Mouse (Mus musculus) left cerebral cortex, postnatal 14 days (tissue): ENCODE results near the gene Mypn. TPM values are rescaled to one million over a fixed set of nuclear protein-coding genes. Genes with fewer than 3 reads are reported as not detected.

Source experiments
- DNase-seq, 2 experiments: peaks; one replicate each; pipeline ENCODE4 v3.0.0; 2021 to 2022; ENCODE audit warnings: low spot score in 2 of 2, mixed read lengths in 1 of 2
- intact Hi-C: fragments of 180-260 bp; cut with DNase I; formaldehyde crosslinking; loops from one replicate; pipeline ENCODE4 v1.15.1; 2025
- total RNA-seq, 2 experiments: library from RNA; stranded (reverse); gene quantifications; 2 replicates each; pipeline ENCODE4 v1.2.3; 2021

Mypn gene
- total RNA-seq, 2 experiments from 2014 or later = 4.9 to 5.0 TPM

- no peak for DNase-seq
Measured at GRCm38 (mm10) chr10:63161240-63161639, 42.5 kb downstream of the Mypn start.

DNA sequence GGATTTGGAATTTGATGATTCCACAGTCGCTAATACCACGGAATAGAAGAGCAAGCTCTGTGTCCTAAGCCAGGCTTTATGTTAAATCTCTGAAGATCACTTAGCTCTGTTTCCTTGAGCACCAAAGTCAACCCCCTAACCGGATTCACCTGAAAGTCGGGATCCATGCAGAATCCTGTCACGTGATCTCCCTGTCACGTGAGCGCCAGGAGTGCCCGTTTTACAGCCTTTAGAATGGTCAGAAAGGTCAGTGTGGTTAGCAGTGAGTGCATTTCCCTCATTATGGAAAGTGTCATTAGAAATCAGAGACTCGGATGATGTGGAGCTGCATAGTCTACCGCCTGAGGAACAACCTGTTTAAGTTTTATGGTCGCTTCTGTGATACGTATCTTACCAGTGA lies 43.1 kb downstream of the Mypn start:
- intact Hi-C loops = no loop called here

More at GRCm38 (mm10) chr10:63161240-63161639, 42.5 kb downstream of the Mypn start:
- intact Hi-C loops = no loop called here

GRCm38 (mm10) chr10:63158191-63158590 lies 45.6 kb downstream of the Mypn start:
- intact Hi-C loops = loop anchor here (5.0 kb wide), 1 partner anchor 84 kb away; the partner anchor contains the start of gene Herc4
- no peak for DNase-seq

More for the DNA sequence above, 43.1 kb downstream of the Mypn start:
- no peak for DNase-seq

DNA sequence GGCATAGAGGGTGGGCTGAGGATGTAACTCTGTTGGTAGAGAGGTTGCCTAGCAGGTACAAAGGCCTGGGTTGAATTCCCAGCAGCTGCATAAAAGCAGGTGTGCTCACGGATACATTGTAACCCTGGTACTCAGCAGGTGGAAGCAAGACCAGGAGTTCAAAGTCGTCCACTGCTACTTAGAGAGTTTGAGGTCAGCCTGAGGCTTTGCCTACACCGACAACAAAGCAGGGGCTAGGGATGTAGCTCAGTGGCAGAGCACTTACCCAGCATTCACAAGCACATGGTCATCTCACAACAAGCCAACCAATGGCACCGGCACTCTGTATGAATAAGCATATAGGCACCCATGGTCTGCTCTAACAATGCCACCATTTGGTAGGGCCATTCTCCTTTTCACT lies 46.3 kb downstream of the Mypn start:
- DNase-seq = no peak
- intact Hi-C loops = loop anchor here (5.0 kb wide), 1 partner anchor 85 kb away; the partner anchor contains the start of gene Herc4

DNA sequence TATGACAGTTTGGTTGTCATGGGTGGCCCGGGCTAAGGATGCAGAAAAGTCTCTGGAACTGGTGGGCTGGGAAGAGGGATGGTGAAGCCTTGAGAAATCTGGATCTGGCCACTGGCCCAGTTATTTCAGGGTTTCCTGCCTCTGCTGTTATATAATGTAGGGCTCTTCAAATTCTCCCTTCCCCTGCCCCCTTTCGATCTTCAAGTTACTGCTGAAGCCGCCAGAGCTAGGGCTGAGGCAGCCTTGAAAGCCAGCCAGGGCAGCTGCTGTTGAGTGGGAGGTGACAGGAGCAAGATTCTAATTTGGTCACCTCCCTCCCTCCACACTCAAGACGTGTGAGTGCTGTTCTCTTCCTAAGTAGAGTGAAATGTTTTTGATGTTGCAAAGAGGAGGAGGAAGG lies 46.8 kb downstream of the Mypn start:
- intact Hi-C loops = loop anchor here (5.0 kb wide), 1 partner anchor 85 kb away; the partner anchor contains the start of gene Herc4
- DNase-seq = peak; percentile 89 to 94

DNA sequence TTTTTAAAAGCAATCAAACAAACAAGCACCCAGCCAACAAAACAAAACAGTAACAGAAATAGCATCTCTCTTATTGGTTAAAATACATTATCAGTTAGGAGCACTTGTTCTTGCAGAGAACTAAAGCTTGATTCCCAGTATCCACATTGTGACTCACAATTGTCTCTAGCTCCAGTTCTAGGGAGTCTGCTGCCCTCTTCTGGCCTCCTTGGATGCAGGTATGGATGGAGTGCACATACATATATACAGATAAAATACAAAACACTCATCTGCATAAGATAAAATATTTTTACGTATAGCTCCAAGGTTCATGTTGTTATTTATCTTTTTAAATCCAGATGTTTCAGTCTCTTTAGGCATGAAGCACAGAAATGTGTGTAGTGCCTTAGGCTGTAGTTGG lies 47.4 kb downstream of the Mypn start:
- no peak for DNase-seq
- intact Hi-C loops = loop anchor here (5.0 kb wide), 1 partner anchor 86 kb away; the partner anchor contains the start of gene Herc4

DNA sequence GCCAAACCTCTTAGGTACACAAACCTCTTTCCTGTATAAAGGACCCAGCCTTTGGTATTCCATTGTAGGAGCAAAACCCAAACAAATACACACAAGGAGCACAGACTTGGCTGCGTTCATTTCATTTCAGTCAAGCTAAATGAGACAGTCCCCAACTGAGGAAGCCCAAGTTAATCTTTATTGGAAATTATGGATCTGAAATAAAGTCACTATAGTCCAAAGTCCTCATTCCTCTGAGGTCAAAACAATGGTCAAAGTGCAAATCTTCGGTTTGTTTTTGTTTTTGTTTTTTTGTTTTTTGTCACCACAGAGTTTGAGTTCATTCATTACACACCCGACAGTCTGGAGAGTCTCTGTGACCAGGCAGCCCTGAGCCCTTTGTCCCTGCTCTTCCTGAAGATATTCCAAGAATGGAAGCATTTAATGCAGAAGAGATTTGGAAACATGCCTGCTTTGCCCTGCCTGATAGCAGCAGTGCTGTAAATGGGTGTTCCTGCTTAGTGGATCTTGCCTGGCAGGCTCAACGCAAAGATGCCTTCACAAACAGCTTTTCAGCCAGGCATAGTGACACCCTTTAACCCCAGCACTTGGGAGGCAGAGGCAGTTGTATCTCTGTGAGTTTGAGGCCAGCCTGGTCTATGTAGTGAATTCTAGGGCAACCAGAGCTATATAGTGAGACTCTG lies 47.9 kb downstream of the Mypn start:
- DNase-seq = no peak
- intact Hi-C loops = loop anchor here (5.0 kb wide), 1 partner anchor 86 kb away; the partner anchor contains the start of gene Herc4

DNA sequence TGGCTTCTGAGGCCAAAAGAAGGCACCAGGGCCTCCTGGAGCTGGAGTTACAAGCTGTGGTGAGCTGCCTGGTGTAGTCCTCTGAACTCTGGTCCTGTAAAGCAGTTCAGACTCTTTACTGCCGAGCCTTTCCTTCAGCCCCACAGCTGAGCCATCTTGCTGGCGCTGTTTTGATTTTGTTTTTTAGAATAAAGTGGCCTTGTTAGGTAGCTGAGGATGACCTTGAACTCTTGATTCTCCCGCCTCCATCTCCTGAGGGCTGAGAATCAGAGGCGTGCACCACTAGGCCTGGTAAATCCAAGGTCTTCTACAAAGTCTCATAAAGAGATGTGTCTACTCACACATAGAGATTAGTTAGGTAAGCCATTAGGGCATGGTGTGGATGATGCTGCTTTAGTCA lies 49.0 kb downstream of the Mypn start:
- intact Hi-C loops = loop anchor here (5.0 kb wide), 3 partner anchors 88 to 223 kb away; partner anchors contain the start of gene Herc4
- DNase-seq = no peak

DNA sequence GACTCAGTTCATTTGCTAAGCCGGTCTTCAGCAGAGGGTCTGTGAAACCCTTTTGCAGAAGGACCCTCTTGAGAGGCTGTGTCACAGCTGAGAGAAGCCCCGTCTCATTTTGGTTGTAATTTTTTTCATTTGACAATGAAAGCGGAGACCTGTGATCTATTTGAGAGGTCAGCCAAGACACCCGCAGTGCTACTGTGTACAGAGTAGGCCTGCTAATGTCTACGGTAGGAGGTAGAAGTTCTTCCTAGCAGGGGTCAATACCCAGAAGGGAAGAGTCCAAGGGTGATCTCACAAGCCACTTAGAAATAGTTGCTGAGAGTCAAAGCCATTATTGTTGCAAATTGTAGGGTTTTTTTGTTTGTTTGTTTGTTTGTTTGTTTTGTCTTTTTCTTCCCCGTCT lies 49.5 kb downstream of the Mypn start:
- no peak for DNase-seq
- intact Hi-C loops = loop anchor here (5.0 kb wide), 2 partner anchors 153 to 223 kb away; no protein-coding TSS in a partner anchor

DNA sequence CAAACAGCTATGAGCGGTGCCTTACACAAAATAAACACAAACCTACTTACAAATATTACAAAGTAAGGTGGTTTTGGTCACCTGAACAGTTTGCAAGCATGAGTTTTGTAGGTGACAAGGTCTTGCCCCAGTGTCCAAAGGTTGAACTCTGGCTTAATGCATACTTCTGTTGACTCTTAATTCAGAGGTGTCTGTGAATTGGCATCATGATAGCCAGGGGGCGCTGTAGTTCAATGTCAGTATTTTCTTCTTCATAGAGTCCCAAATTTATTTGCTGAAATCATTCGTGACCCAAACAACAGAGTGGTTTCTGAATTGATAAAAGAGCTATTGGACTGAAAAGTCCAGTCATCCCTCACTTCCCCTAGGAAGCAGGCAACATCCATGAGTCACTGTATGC lies 50.2 kb downstream of the Mypn start:
- DNase-seq = peak; percentile 78 to 85
- intact Hi-C loops = loop anchor here (5.0 kb wide), 2 partner anchors 154 to 224 kb away; no protein-coding TSS in a partner anchor

DNA sequence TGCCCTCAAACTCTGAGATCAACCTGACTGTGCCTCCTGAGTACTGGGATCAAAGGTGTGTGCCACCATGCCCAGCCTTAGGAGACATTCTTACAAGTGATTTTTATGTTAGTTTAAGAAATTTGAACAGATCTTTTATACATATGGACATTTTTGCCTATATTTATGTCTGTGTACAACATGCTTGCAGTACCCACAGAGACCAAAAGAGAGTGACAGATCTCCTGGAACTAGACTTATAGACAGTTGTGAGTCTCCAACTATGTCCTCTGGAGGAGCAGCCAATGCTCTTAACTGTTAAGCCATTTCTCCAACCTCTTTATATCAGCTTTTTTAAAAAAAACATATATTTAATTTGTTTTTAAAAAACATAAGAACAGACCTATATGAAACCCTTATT lies 51.4 kb downstream of the Mypn start:
- DNase-seq = no peak
- intact Hi-C loops = loop anchor here (5.0 kb wide), 2 partner anchors 155 to 225 kb away; no protein-coding TSS in a partner anchor

GRCm38 (mm10) chr10:63142660-63143059 lies 61.1 kb downstream of the Mypn start:
- intact Hi-C loops = no loop called here
- DNase-seq = no peak

GRCm38 (mm10) chr10:63136436-63136835 lies 67.3 kb downstream of the Mypn start:
- intact Hi-C loops = no loop called here
- DNase-seq = no peak

- peak in 1 of 2 experiments; percentile 41 for DNase-seq
- intact Hi-C loops = no loop called here
Measured at GRCm38 (mm10) chr10:63135680-63136079, 68.1 kb downstream of the Mypn start.

GRCm38 (mm10) chr10:63133326-63133725 lies 70.4 kb downstream of the Mypn start:
- DNase-seq = no peak
- intact Hi-C loops = no loop called here

DNA sequence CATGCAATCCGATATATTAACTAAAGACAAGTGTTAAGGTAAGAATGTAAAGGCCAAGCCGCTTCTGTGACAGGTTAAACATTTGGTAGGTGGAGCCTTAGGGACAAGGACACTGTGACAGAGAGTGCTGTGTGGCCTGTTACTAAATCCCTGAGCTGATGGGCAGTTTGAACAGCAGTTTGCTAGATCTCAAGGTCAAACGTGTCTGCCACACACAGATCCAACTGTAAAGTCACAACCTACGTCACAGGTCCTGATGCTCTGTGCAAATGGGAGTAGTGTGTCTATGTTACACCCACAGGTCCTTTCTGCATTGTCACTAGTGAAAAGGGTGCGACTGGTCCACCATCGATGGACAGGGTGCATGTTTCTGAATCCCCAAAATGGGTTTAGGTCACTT lies 71.4 kb downstream of the Mypn start:
- intact Hi-C loops = no loop called here
- DNase-seq = no peak

DNA sequence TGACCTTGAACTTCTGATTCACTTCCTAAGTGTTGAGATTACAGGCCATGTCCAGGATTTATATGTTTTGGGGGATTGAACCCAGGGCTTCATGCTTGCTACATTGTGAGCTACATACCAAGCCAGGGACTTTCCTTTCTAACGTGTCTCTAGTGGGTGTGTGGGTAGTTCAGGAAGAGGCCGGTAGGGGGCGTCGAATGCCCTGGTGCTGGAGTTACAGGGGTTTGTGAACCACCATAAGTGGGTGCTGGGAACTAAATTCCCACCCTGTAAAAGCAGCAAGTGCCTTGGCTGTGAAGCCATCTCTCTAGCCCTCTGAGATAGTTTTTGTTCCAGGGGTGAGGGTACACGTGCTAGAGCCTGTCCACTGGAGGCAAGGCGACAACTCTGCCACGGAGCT lies 73.3 kb downstream of the Mypn start:
- intact Hi-C loops = no loop called here
- DNase-seq = no peak

- peak in 1 of 2 experiments; percentile 63 for DNase-seq
- intact Hi-C loops = no loop called here
Measured at GRCm38 (mm10) chr10:63128256-63128655, 75.5 kb downstream of the Mypn start.

GRCm38 (mm10) chr10:63127156-63127555 lies 76.6 kb downstream of the Mypn start:
- intact Hi-C loops = no loop called here
- DNase-seq = no peak

DNA sequence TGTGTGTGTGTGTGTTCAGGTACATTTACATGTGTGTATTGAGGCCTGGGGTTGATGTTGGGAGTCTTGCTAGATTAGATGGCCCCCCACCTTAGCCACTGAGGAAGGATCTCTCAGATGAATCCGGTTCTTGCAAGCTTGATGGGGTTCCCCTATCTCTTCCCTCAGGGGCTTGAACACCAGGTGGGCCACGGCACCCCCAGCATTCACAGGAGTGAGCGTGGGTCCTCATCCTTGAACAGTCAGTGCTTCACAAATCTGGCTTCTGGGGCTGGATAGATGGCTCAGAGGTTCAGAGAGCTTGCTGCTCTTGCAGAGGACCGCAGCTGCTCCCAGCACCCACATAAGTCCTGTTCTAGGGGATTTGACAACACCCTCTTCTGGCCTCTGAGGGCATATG lies 77.6 kb downstream of the Mypn start:
- no peak for DNase-seq
- intact Hi-C loops = no loop called here

GRCm38 (mm10) chr10:63125343-63125742 lies 78.4 kb downstream of the Mypn start:
- intact Hi-C loops = no loop called here
- DNase-seq = no peak
